Mouse (Mus musculus) myocyte (in vitro differentiated cells): ENCODE data around the gene Olfr827.

Source experiments
- MAX ChIP-seq: IDR thresholded peaks from one replicate; pipeline ENCODE4 v1.6.1; 2011; ENCODE audit warnings: low read depth, mild to moderate bottlenecking, control low read depth
- MYOD1 ChIP-seq, 3 experiments: IDR thresholded peaks; one replicate each; pipeline ENCODE4 v1.6.1; 2011; ENCODE audit warnings: control low read depth in 2 of 3, low read depth in 2 of 3, mild to moderate bottlenecking in 2 of 3, moderate library complexity in 1 of 3; ENCODE audit not compliant: insufficient read length in 2 of 3, control insufficient read depth in 1 of 3
- MYOG ChIP-seq, 3 experiments: IDR thresholded peaks; one replicate each; pipeline ENCODE4 v1.6.1; 2011; ENCODE audit warnings: control low read depth in 2 of 3, low read depth in 2 of 3, mild to moderate bottlenecking in 2 of 3; ENCODE audit not compliant: insufficient read length in 2 of 3, control insufficient read depth in 1 of 3, insufficient read depth in 1 of 3
- POLR2A ChIP-seq: IDR thresholded peaks from one replicate; pipeline ENCODE4 v1.6.1; 2011; ENCODE audit warnings: low read depth, mild to moderate bottlenecking, control low read depth, moderate library complexity; ENCODE audit not compliant: insufficient read length
- POLR2AphosphoS2 ChIP-seq: IDR thresholded peaks from one replicate; pipeline ENCODE4 v1.6.1; 2011; ENCODE audit warnings: low read depth, control low read depth; ENCODE audit not compliant: insufficient read length
- REST ChIP-seq: IDR thresholded peaks from one replicate; pipeline ENCODE4 v1.6.1; 2011; ENCODE audit warnings: mild to moderate bottlenecking, control low read depth, moderate library complexity; ENCODE audit not compliant: insufficient read depth, insufficient read length
- TCF12 ChIP-seq: IDR thresholded peaks from one replicate; pipeline ENCODE4 v1.6.1; 2011; ENCODE audit warnings: mild to moderate bottlenecking, control low read depth; ENCODE audit not compliant: poor library complexity, insufficient read depth, severe bottlenecking
- TCF3 ChIP-seq: IDR thresholded peaks from one replicate; pipeline ENCODE4 v1.6.1; 2011; ENCODE audit warnings: low read depth, control low read depth; ENCODE audit not compliant: insufficient read length
- USF1 ChIP-seq: IDR thresholded peaks from one replicate; pipeline ENCODE4 v1.6.1; 2011; ENCODE audit warnings: low read depth, mild to moderate bottlenecking, control low read depth, moderate library complexity

- TF ChIP-seq TCF3: no peak
- no peak for TF ChIP-seq USF1
- TF ChIP-seq REST: no peak
- no peak for TF ChIP-seq POLR2A
- no peak for TF ChIP-seq MAX
- TF ChIP-seq TCF12: no peak
- TF ChIP-seq MYOD1 (IDR thresholded peaks at IDR 0.05; ENCODE audit: control insufficient read depth in 1 of 3, insufficient read length in 2 of 3, low read depth in 2 of 3): no peak
- no peak for TF ChIP-seq MYOG (IDR thresholded peaks at IDR 0.05; ENCODE audit: control insufficient read depth in 1 of 3, insufficient read depth in 1 of 3, insufficient read length in 2 of 3, low read depth in 2 of 3)
- no peak for TF ChIP-seq POLR2AphosphoS2
Observed at GRCm38 (mm10) chr10:130184086-130184485, 30.1 kb downstream of the Olfr827 start, which contains the start of gene Olfr826.
